Mouse (Mus musculus) adrenal gland, postnatal 36 days (tissue): ENCODE results near the gene Sec1. TPM values are rescaled to one million over a fixed set of nuclear protein-coding genes. Genes with fewer than 3 reads are reported as not detected.
A peak's percentile ranks its signal among the peaks of the same experiment; 100 is the strongest.

Experiments used
- DNase-seq, 2 experiments: peaks; one replicate each; pipeline ENCODE4 v3.0.0; 2021; ENCODE audit warnings: mixed read lengths in 1 of 2
- total RNA-seq, 2 experiments: library from RNA; stranded (reverse); gene quantifications; 2 replicates each; pipeline ENCODE4 v1.2.3; 2021

Gene Sec1
- total RNA-seq, 2 experiments from 2014 or later = 0.23 to 0.99 TPM

- DNase-seq = peak; percentile 97 to 98
Measured at GRCm38 (mm10) chr7:45717918-45718297, 23.7 kb upstream of the Sec1 start, which contains the start of gene Sphk2. TSS of gene Sphk2 (minus strand) at chr7:45718002.

GRCm38 (mm10) chr7:45716952-45717917 is 23.0 kb upstream of the Sec1 start:
- no peak for DNase-seq

GRCm38 (mm10) chr7:45716460-45716857 is 22.3 kb upstream of the Sec1 start:
- no peak for DNase-seq

GRCm38 (mm10) chr7:45715741-45716459 is 21.7 kb upstream of the Sec1 start:
- peak in 1 of 2 experiments; percentile 45 for DNase-seq

GRCm38 (mm10) chr7:45715090-45715708 is 21.0 kb upstream of the Sec1 start, which contains the start of gene Rpl18:
TSS of gene Rpl18 (plus strand) at chr7:45715457.
- peak; percentile 99 for DNase-seq

- DNase-seq = no peak
Measured at GRCm38 (mm10) chr7:45714630-45715089, 20.5 kb upstream of the Sec1 start.

GRCm38 (mm10) chr7:45713881-45714520 is 19.8 kb upstream of the Sec1 start:
- no peak for DNase-seq

GRCm38 (mm10) chr7:45713396-45713795 is 19.2 kb upstream of the Sec1 start:
- DNase-seq = no peak

GRCm38 (mm10) chr7:45712022-45712757 is 18.0 kb upstream of the Sec1 start:
- DNase-seq = peak; percentile 87 to 89

GRCm38 (mm10) chr7:45711316-45712021 is 17.3 kb upstream of the Sec1 start:
- no peak for DNase-seq

GRCm38 (mm10) chr7:45710477-45711191 is 16.4 kb upstream of the Sec1 start:
- DNase-seq = peak; percentile 50 to 56

- DNase-seq = no peak
Measured at GRCm38 (mm10) chr7:45709677-45710355, 15.6 kb upstream of the Sec1 start.

GRCm38 (mm10) chr7:45709036-45709435 is 14.8 kb upstream of the Sec1 start:
- DNase-seq = no peak

- peak in 1 of 2 experiments; percentile 44 for DNase-seq
Measured at GRCm38 (mm10) chr7:45708221-45708761, 14.1 kb upstream of the Sec1 start.

GRCm38 (mm10) chr7:45707375-45707967 is 13.3 kb upstream of the Sec1 start:
- peak; percentile 98 to 99 for DNase-seq

GRCm38 (mm10) chr7:45706721-45707241 is 12.6 kb upstream of the Sec1 start:
- DNase-seq = peak; percentile 93 to 96

- DNase-seq = peak; percentile 92 to 94
Measured at GRCm38 (mm10) chr7:45705873-45706281, 11.7 kb upstream of the Sec1 start.

- DNase-seq = peak in 1 of 2 experiments; percentile 57
Measured at GRCm38 (mm10) chr7:45705443-45705864, 11.3 kb upstream of the Sec1 start.
